Mouse (Mus musculus) thymus, postnatal 0 days (tissue): ENCODE data around the gene Rpl21. TPM values are rescaled to one million over a fixed set of nuclear protein-coding genes. Genes with fewer than 3 reads are reported as not detected.
A peak's percentile ranks its signal among the peaks of the same experiment; 100 is the strongest.

ENCODE experiments used
- DNase-seq: peaks from one replicate; pipeline ENCODE4 v3.0.0-alpha.2; 2015; ENCODE audit warnings: low spot score
- polyA plus RNA-seq: library from polyadenylated mRNA; unstranded; fragments of >200 nt; fragmentation: Nextera tagmentation; extraction: Ambion mirVana; gene quantifications from 2 replicates; pipeline ENCODE4 v1.2.1, GENCODE M21; 2015

Gene Rpl21
- polyA plus RNA-seq, 1 experiment from 2014 or later = 659 TPM

GRCm38 (mm10) chr5:146833673-146834201 lies 1.0 kb downstream of the Rpl21 start:
- DNase-seq = no peak

DNA sequence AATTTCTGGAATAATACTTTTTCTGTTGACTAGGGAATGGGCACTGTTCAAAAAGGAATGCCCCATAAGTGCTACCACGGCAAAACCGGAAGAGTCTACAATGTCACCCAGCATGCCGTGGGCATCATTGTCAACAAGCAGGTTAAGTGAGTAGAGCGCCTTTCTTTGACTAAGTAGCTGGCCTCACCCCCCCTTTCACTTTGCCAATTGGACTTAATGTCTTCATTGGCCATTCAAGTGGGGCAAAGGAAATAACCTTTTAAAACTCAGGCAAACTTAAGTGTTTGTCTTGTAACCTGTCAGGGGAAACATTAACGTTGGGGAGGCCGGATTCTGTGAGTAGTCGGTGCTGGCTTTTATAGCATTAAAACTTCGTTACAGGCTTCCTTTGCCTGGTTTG lies 2.3 kb downstream of the Rpl21 start:
- DNase-seq = no peak

DNA sequence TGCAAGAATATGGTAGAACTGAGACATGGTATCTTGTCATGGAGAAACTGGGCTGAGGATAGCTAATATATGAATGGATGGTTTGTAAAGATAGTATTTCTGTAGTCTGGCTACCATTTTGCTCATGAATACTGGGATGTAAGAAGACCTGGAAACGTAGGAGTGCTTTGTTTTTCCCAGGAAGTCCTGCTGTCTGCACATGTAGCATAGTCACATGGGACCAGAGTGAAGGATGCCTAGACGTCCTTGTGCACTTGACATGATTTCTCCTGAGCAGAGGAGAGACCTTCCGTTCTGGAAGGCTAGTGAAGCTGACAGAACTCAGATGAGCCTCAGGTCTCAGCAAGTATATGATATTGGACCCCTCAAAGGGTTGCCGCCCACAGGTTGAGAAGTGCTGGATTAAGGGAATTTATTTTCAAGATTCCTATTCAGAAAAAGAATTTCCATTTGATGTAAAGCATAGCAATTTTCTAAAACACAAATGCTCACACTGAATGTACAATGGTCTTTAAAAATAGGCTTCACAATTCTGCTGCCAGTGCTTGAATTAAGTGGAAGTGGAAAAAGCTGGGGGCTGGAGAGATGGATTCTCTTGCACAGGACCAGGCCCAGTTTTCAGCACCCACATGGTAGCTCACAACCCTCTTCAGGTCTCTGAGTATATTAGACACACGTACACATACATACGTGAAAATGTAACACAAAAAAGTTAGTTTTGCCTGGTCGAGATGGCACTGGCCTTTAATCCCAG lies 5.5 kb downstream of the Rpl21 start:
- DNase-seq = no peak

DNA sequence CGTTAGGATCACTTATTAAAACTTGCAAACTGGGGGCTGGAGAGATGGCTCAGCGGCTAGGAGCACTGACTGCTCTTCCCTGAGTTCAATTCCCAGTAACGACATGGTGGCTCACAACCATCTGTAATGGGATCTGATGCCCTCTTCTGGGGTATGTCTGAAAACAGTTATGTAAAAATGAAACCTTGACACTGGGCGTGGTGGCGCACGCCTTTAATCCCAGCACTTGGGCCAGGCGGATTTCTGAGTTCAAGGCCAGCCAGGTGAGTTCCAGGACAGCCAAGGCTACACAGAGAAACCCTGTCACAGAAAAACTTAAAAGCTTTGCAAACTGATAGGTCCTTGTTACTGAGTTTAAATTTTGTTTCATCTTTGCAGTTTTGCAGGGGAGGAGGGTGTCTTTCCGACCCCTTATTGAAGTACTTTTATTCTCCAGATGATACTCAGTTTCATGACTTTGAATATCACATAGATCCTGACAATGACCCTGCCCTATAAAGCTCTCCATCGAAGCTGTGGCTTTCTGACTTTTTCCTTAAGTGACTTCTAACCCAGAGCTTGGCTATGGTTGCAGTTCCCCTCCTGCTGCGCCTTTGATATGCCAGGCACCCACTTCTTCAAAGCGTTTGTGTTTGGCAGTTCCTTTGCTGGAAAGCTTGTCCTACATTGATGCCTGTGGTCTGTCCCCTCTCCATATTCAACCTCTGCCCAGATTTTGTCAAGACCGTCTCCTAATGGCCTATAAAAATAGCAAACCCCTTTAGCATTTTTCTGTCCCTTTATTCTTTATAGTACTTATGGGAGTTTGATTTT lies 6.4 kb downstream of the Rpl21 start:
- no peak for DNase-seq

- no peak for DNase-seq
These were observed 7.1 kb downstream of the Rpl21 start for GRCm38 (mm10) chr5:146839760-146840159.

DNA sequence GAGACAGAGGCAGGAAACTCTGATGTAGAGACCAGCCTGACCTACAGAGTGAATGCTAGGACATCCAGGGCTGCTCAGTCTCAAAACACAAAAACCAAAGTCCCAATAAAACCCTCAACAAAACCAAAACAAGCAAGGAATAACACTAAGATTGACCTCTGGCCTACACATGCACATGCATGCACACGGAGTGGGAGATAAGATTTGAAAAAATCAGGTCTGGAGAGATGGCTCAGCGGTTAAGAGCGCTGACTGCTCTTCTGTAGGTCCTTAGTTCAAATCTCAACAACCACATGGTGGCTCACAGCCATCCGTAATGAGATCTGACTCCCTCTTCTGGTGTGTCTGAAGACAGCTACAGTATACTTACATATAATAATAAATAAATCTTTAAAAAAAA lies 7.7 kb downstream of the Rpl21 start:
- DNase-seq = no peak

DNA sequence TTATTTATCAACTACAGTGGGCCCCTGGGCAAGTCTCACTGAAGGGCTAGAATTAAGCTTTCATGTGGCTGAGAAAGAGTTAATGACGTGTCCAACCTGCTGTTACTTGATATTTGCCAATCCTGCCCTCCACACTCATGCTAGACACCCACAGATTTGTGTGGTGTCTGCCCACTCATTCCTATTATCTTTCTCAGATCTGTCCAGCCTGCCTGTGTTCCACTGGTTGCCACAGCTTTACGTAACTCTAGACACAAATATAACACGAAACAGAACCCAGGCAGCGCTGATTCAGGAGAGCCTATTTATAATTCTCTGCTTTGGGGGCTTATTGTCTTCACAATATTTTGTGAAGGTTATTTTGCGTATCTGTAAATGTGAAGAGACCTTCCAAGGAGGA lies 8.6 kb downstream of the Rpl21 start:
- no peak for DNase-seq

- no peak for DNase-seq
These were observed 9.3 kb downstream of the Rpl21 start for GRCm38 (mm10) chr5:146841996-146842395.

DNA sequence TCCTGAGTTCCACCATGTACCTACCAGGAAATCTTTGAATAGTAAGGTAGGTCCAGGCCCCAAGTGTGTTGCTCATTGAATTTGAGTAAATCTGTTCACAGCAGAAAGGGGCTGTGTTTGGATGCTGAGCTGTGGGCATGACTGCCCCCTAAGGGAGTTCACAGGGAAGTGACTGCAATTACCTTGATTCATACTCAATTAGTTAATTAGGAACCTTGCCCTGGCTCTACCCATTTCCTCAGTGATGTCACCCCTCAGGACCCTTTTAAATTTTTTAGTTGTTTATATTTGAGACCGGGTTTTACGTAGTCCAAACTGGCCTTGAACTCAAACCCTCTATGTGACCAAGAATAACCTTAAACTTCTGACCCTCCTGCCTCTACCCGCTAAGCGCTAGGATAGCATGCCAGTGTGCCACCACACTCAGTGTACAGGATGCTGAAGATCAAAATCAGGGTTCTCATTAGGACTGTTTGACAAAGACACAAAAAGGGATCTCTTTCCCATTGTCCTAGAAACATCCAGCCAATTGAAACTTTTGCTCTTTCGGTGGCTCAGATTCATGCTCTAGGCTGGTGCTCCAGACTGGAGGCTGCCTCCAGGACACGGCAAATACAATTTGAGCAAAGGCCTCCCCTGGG lies 11.7 kb downstream of the Rpl21 start:
- no peak for DNase-seq

DNA sequence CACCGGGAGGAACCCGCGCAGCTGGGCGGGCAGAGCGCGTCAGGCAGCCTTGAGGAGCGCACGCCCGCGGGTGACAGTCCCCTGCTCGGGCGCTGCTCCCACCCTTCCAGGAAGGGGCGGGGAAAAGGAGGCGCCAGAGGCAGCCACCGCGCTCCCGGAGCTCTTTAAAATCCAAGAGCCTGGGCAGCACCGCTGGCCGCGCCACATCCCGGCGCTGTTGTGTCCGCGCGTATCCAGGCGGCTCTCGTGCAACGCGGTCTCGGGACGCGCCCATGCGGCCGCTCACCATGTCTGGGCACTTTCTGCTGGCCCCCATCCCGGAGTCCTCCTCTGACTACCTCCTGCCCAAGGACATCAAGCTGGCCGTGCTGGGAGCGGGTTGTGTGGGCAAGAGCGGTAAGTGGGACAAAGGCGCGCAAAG lies 12.3 kb downstream of the Rpl21 start, which contains the start of gene Rasl11a:
Gene Rasl11a, plus strand, starts transcription at position 127 of the 421 bp plus-strand sequence.
- peak; percentile 15 for DNase-seq

GRCm38 (mm10) chr5:146846489-146846888 lies 13.8 kb downstream of the Rpl21 start:
- no peak for DNase-seq

DNA sequence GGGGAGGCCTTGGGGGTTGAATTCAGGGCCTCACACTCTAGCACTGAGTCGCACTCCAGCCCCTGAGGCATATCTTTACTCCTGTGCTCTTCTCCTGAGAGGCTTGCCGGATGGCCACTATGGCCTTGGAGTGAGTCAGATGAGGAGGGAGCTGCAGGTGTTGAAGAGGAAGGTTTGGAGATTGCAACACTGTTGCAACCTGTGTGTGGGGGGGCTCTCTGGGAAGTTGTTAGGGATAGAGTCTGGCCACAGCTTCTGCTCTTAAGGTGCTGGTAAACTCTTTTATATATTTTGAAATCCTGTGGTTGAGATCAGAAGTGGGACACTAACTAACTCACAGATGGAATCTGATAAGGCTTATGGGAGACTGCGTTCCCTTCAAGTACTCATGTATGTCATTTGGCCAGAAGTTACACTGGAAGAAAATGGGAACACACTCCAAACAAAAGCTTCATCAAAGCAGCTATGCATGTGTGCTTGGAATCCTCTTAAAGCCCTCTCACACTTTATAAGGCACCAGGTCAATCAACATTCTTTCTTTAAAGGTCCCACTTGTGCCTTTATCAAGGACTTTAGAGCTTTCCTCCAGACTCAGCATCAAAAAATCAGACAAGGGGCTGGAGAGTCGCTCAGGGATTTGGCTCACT lies 16.4 kb downstream of the Rpl21 start:
- no peak for DNase-seq

GRCm38 (mm10) chr5:146856106-146856505 lies 23.4 kb downstream of the Rpl21 start:
- no peak for DNase-seq

- no peak for DNase-seq
These were observed 24.9 kb downstream of the Rpl21 start for GRCm38 (mm10) chr5:146857620-146858019.

DNA sequence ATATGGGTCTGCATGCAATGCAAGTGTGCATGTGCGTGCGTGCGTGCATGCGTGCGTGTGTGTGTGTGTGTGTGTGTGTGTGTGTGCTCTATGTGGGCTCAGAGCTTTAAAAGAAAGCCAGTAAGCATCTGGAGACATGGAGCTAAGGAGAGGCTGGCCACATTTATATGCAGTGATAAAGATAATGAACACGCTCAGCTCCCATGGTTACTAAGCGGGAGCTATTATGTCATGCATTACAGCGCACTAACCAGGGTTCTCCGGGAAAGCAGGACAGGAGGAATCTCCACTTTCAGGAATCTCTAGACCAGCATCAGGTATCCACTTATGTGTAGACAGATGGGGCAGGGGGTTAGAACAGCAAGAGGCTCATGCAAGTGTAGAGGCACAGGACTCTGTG lies 26.1 kb downstream of the Rpl21 start:
- DNase-seq = no peak

DNA sequence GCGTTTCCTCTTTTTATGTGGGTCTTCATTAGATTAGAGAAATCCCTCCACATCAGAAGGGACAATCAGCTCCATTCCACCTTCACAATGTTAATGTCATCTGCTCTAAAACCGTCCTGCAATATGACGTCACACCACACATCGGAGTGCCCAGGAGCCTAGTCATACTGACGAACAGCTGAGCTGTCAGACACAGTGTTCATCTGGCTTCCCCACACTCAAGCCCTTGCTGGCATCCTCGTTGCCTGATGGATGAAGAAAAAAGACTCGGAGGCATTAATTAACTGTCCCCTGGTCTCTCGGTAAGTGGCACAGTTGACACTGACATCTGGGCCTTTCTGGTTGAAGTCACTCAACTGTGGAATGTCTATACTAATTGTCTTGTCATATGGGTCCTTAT lies 26.6 kb downstream of the Rpl21 start:
- no peak for DNase-seq

DNA sequence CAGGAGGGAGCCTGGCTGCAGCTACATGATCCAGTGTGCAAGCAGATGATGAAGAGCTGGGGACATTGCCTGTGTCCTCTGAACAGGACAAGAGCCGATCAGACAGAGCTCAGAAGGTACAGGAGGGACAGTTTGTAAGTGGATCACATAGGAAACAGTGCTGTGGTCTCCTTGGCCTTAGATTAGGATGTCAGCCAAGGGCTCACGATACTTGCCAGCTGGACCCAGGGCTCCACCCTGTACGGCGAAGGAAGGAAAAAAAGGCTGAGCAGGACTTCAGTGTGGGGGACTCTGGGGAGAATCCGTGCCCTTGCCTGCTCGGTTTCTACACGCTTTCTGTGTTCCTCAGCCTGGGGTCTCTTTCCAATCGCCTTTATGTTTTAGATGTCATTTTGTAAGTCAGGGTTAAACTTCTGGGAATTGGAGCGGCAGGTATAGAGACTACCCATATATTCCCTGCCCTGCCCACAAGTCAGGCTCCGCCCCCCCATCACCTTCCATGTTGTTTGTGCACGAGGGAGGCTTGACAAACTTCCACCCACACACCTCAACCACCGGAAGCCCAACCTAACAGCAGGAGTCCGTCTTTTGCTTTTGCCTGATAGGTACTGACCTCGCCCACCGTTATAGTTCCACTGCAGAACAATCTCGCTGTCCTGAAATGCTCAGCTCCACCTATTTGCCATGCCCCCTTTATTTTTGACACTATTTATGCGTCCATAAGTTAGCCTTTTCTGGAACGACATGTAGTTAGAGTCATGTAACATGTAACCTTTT lies 27.7 kb downstream of the Rpl21 start:
- DNase-seq = no peak

DNA sequence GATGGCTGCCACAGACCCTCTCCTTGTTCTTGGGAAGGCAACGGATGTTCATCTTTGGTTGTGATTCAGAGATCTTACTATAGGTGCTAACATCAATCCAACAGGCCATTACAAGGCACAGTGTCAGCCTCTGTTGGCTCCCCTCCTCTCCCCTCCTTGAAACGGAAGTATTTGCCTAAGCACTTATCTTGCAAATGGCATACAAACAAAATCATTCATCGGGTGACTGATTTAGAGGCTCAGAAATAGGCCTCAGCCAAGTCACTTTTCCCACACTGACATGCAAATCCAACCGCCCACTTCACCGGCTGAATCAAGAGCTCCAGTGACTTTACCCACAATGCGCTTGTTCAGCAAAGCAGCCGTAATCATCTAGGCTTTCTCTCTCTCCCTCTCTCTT lies 28.9 kb downstream of the Rpl21 start:
- no peak for DNase-seq

GRCm38 (mm10) chr5:146865511-146865910 lies 32.8 kb downstream of the Rpl21 start:
- DNase-seq = no peak

DNA sequence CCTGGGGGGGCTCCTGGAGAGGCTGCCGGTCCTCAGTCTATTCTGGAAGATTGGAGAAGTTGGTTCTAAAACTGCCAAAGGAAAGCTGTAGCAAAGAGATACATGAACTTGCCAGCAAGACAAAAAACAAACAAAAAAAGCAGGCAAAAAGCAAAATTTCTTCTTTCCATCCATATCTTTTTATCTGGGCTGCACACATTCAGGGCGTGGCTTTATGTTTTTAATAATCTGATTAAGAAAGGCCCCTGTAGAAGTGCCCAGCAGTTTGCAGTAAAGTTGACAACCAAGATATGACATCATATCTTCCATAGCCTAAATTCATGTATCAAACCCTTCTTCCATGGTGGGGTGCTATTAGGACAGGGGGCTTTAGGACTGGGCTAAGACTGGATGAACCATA lies 33.6 kb downstream of the Rpl21 start:
- DNase-seq = no peak
